Mouse (Mus musculus): ENCODE results near the gene Ctnnd2.

Ctnnd2 gene

GRCm38 (mm10) chr15:30384386-30384785 lies 212.0 kb downstream of the Ctnnd2 start:
- no peak for DNase-seq (ENCODE audit: low spot score)

DNA sequence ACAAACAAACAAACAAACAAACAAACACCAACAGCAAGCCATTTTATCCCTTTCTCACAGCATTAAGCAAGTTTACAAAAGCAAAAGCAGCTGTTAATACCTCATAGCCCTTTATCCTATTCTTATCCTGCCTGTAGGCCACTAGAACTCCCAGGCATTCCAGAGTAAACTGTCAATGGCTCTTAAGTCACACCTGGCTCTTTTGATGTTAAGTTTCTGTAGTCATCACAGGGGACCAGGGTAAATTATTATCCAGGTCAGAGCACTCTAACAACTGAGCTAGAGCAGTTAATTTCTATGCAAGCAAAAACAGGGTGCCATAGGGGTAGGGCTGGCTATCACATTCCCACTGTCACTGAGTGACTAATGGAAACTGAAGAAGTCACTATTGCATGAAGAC lies 214.1 kb downstream of the Ctnnd2 start:
- DNase-seq (ENCODE audit: low spot score) = no peak

GRCm38 (mm10) chr15:30387244-30387643 lies 214.9 kb downstream of the Ctnnd2 start:
- DNase-seq (ENCODE audit: low spot score) = no peak

DNA sequence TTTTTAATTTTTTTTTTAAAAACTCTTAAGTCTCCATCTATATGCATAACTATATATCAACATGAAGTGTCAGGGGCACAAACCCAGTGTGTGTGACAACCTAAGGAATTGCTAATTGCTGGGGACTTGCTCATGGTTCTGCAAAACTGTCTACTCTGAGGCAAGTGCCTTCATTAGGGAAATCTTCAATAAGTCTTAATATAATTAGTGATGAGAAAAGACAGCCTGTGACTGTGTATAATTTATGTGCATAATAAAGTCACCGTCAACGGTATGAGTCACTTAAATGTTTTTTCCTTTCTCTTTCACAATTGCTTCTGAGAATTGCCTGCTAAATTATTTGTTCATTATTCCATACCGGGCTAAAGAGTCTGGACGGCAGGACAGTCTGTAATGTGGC lies 228.7 kb downstream of the Ctnnd2 start:
- no peak for DNase-seq (ENCODE audit: low spot score)

DNA sequence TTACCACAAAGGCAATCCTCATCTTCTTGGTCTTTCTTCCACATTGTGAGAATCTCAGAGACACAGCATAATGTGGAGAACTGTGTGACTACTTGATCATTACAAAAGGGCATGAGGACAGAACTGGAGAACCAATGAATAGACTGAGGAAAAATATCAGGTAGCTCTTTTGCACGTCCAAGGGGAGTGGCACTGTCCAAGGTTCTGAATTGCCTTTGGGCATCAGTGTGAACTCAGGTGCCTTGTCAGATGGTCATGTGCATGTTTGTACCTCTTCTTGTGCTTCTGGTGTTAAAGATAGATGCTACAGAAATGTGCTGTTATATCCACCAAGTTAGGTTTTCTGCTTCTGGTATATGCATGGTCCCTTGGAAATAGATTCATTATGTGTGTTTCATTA lies 233.9 kb downstream of the Ctnnd2 start:
- DNase-seq (ENCODE audit: low spot score) = peak; percentile 40

DNA sequence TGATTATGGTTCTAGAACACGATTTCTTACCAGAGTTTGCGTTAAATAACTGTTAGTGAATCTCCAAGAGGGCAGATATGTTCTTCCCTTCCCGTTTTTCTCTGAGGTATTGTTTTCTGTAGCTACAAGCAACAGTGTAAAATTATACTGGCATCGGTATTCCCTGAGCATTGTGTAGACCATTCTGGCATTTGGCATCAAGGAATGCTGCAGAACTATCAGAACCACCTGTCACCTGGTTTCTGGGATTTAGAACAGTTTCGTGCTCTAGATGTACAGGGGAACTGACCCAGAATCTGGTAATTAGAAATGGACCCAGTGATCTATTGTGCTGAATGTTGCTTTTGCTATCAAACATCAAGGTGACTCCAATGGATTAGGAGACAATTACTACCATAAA lies 250.8 kb downstream of the Ctnnd2 start:
- no peak for DNase-seq (ENCODE audit: low spot score)

DNA sequence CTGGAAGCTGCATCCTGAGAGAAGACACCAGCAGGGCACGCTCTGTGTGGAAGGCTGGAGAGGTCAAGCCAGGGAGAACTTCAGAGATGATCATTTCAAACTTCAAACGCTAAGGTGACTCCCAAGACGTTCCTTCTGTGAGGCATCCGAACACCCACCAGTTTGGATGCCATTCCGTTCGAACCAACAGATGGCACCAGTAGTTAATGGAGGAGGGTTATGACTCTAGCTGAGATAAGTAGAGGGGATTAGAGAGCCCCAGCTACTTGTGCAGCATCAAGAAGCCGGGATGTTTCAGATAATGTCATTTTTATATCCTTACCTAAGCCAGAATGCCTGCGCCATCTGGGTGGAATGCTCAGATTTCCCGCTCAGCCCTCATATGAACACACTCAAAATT lies 251.9 kb downstream of the Ctnnd2 start:
- peak; percentile 65 for DNase-seq (ENCODE audit: low spot score)

DNA sequence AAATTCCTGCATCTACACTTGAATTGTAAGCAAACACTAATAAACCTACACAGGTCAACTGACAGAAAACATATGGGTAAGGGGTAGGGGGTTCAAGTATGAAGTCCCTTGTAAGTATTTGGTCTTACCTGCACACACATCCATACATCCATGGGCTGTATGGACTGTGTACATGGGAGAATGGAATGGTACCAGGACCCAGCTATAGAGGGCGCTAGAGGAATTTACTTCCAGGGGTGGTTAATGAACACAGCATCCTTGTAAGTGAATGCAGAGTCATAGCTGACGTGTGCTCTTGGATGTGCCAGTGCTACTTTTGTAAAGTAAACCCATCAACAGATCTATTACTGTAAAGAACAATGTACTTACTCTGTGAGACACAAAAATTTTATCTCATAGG lies 254.9 kb downstream of the Ctnnd2 start:
- DNase-seq (ENCODE audit: low spot score) = peak; percentile 81

DNA sequence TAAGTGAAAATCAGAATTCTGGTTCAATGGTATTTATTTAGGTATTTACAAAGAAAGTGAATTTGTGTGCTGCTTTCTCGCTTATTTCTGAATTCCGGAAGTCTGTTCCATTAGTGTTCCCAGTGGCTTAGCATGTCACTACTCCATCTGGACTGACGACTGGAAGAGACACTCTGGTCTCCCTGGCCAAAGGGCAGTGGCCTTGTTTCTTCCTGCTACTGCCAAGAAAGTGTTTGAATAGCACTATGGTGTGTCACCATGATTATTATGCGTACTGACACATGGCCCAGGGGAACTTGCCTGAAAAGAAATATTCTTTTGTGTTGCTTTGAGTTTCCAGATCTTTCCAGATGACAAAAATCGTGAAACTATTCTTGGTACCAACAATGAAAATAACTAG lies 266.7 kb downstream of the Ctnnd2 start:
- DNase-seq (ENCODE audit: low spot score) = peak; percentile 45

- DNase-seq (ENCODE audit: low spot score) = no peak
Observed at GRCm38 (mm10) chr15:30450765-30451164, 278.4 kb downstream of the Ctnnd2 start.

- DNase-seq (ENCODE audit: low spot score) = peak; percentile 36
Observed at GRCm38 (mm10) chr15:30451921-30452320, 279.5 kb downstream of the Ctnnd2 start.

DNA sequence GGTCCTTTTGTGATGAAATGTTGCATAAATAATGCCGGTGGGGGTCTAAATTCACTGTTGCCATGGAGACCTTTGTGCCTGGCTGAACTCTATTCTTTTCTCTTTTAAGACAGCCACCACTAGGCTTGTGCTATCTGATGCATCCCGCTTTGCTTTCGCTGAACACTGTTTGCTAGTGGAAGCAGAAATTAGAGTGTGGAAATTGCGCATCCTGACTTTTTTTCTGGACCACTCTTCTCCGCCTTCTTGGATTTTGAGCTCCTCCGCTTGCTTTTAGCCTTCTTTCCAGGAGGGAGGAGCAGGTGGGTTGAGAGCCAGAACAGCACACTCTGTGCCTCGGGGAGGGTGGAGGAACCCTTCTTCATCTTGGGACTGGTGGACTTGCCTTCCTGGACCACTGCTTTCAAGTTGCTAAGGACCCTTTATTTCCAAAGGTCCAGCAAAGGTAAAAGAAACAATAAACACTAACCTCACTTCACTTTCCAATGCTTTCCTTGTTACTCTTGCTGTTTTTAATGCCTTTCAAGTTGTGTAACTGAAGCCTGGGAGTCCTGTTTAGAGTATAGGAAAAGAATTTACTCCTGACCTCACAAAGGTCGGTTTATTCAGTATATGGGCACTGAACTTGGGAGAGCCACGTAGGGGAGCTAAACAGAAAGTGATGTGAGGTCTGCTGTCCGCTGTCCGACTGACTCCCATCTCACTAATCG lies 285.3 kb downstream of the Ctnnd2 start:
- peak; percentile 93 for DNase-seq (ENCODE audit: low spot score)

- peak; percentile 77 for DNase-seq (ENCODE audit: low spot score)
Observed at GRCm38 (mm10) chr15:30458671-30459070, 286.3 kb downstream of the Ctnnd2 start.

DNA sequence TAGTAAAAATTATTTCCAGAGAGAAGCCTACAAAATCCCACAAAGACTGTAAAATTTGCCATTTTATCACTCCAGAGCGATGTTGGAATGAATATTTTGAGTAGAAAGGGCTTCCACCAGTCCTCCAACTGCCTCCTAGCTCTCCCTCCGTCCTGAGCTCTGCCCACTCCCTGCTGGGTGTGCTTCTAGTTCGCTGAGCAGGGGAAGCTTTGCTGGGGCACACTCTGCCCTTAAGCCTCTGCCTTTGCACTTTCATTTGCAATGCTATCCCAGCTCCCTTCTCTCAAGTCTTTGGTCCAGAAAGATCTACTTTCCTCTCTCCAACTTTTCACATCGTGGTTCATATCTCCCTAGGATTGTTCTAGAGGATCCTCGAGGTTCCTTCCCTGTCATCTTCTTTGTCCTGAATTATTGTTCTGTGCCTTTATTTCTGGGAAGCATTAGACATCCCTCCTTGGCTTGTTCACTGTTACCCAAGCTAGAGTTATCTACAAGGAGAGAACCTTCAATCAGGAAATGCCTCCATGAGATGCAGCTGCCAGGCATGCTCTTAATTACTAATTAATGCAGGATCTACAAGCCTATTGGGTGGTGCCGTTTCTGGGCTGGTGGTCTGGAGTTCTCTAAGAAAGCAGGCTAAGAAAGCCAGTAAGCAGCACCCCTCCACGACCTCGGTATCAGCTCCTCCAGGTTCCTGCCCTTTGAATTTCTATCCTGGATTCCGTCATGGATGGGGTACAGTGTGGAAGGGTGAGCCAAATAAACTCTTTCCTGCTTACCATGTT lies 288.1 kb downstream of the Ctnnd2 start:
- DNase-seq (ENCODE audit: low spot score) = peak; percentile 65

DNA sequence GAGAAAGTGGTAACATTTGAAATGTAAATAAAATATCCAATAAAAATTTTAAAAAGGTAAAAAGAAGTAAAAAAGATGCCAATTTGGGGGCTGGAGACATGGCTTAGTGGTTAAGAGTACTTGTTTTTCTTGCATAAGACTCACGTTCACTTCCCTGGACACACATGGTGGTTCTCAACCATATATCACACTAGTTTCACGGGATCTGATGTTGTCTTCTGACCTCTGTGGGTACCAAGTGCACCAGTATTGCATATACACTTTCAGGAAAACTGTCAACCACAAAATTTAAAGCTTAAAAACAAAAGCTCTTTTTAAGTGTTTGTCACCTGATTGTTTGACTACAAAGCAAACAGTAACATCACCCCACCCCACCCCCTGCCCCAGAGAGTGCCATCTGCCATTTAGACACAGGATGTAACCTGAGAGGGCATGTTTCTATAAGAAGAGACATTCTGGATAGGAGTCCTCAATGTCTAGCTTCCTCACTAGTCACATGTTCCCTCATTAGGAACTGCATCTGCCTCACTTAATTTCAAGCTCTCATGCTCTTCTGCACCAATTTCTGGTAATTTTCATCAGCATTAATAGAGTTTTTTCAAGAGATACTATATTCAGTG lies 290.5 kb downstream of the Ctnnd2 start:
- peak; percentile 33 for DNase-seq (ENCODE audit: low spot score)

- DNase-seq (ENCODE audit: low spot score) = no peak
Observed at GRCm38 (mm10) chr15:30463471-30464047, 291.2 kb downstream of the Ctnnd2 start.

DNA sequence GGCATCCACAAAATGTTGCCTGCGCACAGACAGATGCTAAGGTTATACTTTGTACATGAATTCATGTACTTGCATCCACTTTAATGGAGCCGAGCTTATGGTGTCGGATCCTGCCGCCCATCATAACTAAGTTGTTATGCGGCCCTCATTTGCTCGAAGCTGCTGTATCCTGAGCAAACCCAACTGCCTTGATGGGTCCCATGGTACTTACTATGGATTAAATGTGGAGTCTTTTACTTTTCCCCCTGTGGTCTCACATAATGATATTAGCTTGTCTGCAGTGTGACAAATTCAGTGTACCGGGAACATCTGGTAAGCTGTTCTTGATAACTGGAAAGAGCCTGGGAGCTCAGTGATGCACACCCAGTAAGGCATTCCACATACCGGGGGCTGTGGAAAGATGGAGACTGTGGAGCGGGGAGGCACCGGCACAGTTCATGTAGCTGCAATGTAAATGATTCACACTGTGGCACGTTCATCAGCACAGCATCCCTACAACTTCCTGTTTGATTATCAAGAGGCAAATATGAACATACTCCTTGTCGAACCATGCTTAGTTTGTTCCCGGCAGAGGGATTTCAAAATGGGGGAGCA lies 294.7 kb downstream of the Ctnnd2 start:
- no peak for DNase-seq (ENCODE audit: low spot score)

GRCm38 (mm10) chr15:30468773-30469172 lies 296.4 kb downstream of the Ctnnd2 start:
- no peak for DNase-seq (ENCODE audit: low spot score)

GRCm38 (mm10) chr15:30471280-30471966 lies 299.0 kb downstream of the Ctnnd2 start:
- DNase-seq (ENCODE audit: low spot score) = no peak

- no peak for DNase-seq (ENCODE audit: low spot score)
Observed at GRCm38 (mm10) chr15:30480676-30481075, 308.3 kb downstream of the Ctnnd2 start.

GRCm38 (mm10) chr15:30506476-30506875 lies 334.1 kb downstream of the Ctnnd2 start:
- peak; percentile 34 for DNase-seq (ENCODE audit: low spot score)

DNA sequence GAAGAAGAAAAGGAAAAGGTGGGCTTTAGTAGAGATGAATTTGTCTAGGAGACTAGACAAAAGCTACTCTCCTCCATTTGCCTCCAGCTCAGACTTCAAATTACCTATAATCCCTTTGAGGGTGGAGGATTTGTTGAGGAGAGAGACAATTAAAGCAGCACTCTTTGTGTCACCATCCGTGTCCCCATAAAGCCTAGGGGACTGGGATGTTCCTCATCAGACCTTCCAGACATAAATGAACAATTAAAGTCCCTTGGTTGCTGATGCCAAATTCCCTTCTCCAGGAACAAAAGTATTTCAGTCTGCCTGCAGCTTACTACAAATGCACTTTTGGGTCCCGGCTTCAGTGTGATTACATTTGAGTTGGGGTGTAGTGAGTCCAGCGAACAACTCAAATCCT lies 340.1 kb downstream of the Ctnnd2 start:
- no peak for DNase-seq (ENCODE audit: low spot score)
